Mouse (Mus musculus) C2C12 (cell line): ENCODE measurements around the gene Exoc5. TPM values are rescaled to one million over a fixed set of nuclear protein-coding genes. Genes with fewer than 3 reads are reported as not detected.
A peak's percentile ranks its signal among the peaks of the same experiment; 100 is the strongest.

ENCODE experiments used
- H3K27me3 ChIP-seq: one replicate; pipeline ENCODE4 v1.6.1; 2011; ENCODE audit not compliant: control insufficient read depth, insufficient read depth, insufficient read length
- H3K36me3 ChIP-seq: one replicate; pipeline ENCODE4 v1.6.1; 2011; ENCODE audit not compliant: control insufficient read depth, insufficient read depth
- H3K4me3 ChIP-seq: one replicate; pipeline ENCODE4 v1.5.1; 2011; ENCODE audit warnings: mild to moderate bottlenecking, control low read depth; ENCODE audit not compliant: poor library complexity, insufficient read depth, severe bottlenecking
- H3K79me2 ChIP-seq: one replicate; pipeline ENCODE4 v1.6.1; 2011; ENCODE audit not compliant: control insufficient read depth, insufficient read depth
- H3K79me3 ChIP-seq: one replicate; pipeline ENCODE4 v1.6.1; 2011; ENCODE audit warnings: low read depth, control low read depth
- H3ac ChIP-seq: one replicate; pipeline ENCODE3; 2011; ENCODE audit warnings: low read depth; ENCODE audit not compliant: control insufficient read depth, insufficient read length
- CEBPB ChIP-seq: IDR thresholded peaks from one replicate; pipeline ENCODE4 v1.6.1; 2011; ENCODE audit warnings: low read depth, mild to moderate bottlenecking, control low read depth, moderate library complexity
- CTCF ChIP-seq: IDR thresholded peaks from one replicate; pipeline ENCODE4 v1.5.1; 2011; ENCODE audit not compliant: control insufficient read depth, insufficient read depth, insufficient read length
- FOSL1 ChIP-seq: IDR thresholded peaks from one replicate; pipeline ENCODE4 v1.8.0; 2011; ENCODE audit warnings: mild to moderate bottlenecking, low read length; ENCODE audit not compliant: poor library complexity, insufficient read depth, severe bottlenecking
- MAX ChIP-seq: IDR thresholded peaks from one replicate; pipeline ENCODE4 v1.6.1; 2011; ENCODE audit warnings: mild to moderate bottlenecking, control low read depth
- MYOD1 ChIP-seq: IDR thresholded peaks from one replicate; pipeline ENCODE4 v1.6.1; 2011; ENCODE audit warnings: low read depth; ENCODE audit not compliant: control insufficient read depth, insufficient read length
- MYOG ChIP-seq: IDR thresholded peaks from one replicate; pipeline ENCODE4 v1.6.1; 2011; ENCODE audit not compliant: control insufficient read depth, insufficient read length; ENCODE audit errors: extremely low read depth
- USF1 ChIP-seq: IDR thresholded peaks from one replicate; pipeline ENCODE4 v1.6.1; 2011; ENCODE audit warnings: low read depth, mild to moderate bottlenecking, control low read depth, moderate library complexity
- polyA plus RNA-seq: library from polyadenylated mRNA; unstranded; fragments of >200 nt; fragmentation: generic; extraction: Trizol; gene quantifications from one replicate; pipeline ENCODE4 v1.2.1, GENCODE M21; 2012; ENCODE audit warnings: missing spikeins

Gene Exoc5
- polyA plus RNA-seq, 1 experiment, result 12.9 TPM

GRCm38 (mm10) chr14:49065529-49066273, 752 bp downstream of the Exoc5 start, which contains the start of gene Ap5m1:
Gene Ap5m1 (plus strand): TSS chr14:49066097.
- Histone ChIP-seq H3K27me3 (no peaks in the 10 kb centered on the region), H3K79me2 (peaks cover 92% of the 10 kb centered on the region), H3K36me3 (peaks cover 11% of the 10 kb centered on the region), H3ac (peak within 1 kb of the TSS; percentile 96), H3K4me3 (peak within 1 kb of the TSS; percentile 72), H3K79me3 (peaks cover 65% of the 10 kb centered on the region)
- TF ChIP-seq CTCF (no peak), USF1 (no peak), FOSL1 (no peak), MYOG (no peak), CEBPB (no peak), MAX (no peak), MYOD1 (no peak)

DNA sequence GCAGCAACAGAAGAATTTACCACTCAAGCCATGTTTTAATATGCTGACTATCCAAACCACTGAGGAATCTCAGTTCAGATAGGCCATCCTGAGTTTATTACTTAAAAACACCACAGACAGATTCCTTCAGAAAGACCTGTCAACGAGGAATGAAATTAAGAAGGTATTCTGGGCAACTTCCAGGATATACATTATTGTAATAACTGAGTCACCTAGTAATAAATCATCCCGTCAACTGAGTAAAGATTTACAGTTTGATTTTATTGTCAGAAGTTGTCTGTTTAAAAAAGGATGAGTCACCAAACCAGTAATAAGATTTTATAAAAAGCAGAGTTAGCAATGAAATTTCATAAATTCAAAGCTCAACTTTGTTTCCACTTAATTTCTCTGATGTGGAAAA, 2.6 kb downstream of the Exoc5 start:
- no peak overlapping the region for H3K4me3 ChIP-seq
- peaks cover 78% of the 10 kb centered on the region for H3K79me3 ChIP-seq
- H3K36me3 ChIP-seq, result peaks cover 11% of the 10 kb centered on the region
- TF ChIP-seq CTCF (no peak), CEBPB (no peak), MYOD1 (no peak), FOSL1 (peak; percentile 93), USF1 (no peak), MAX (no peak), MYOG (no peak)
- H3K79me2 ChIP-seq, result peaks cover 92% of the 10 kb centered on the region
- H3ac ChIP-seq, result no peak overlapping the region
- H3K27me3 ChIP-seq, result no peaks in the 10 kb centered on the region

- TF ChIP-seq FOSL1 (no peak), MYOD1 (no peak), USF1 (no peak), MAX (no peak), MYOG (no peak), CEBPB (no peak), CTCF (no peak)
- no peaks in the 10 kb centered on the region for H3K27me3 ChIP-seq
- H3K79me2 ChIP-seq, result peaks cover 75% of the 10 kb centered on the region
- no peak overlapping the region for H3K4me3 ChIP-seq
- H3K36me3 ChIP-seq, result peaks cover 27% of the 10 kb centered on the region
- H3ac ChIP-seq, result no peak overlapping the region
- peaks cover 30% of the 10 kb centered on the region for H3K79me3 ChIP-seq
Measured at GRCm38 (mm10) chr14:49049492-49049891, 17.0 kb downstream of the Exoc5 start.

- no peaks in the 10 kb centered on the region for H3K27me3 ChIP-seq
Measured at GRCm38 (mm10) chr14:49045610-49046009, 20.8 kb downstream of the Exoc5 start.

DNA sequence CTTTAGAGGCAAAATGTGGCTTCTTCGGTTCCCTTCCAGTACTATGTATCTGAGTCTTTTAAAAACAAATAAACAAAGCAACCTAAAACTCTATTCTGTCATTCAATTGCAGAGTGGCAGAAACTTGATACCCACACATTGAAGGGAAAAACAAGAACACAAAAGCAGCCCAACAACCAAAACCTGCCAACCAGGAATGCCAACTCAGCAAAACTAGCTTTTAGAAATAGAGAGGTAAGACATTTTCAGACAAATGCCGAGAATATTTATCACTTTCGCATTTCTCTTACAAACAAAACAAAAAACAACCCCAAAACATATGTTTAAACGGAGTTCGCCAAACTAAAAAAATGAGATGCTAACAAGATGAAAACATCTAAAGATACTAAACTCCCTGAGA, 37.5 kb downstream of the Exoc5 start:
- H3ac ChIP-seq, result no peak overlapping the region
- H3K79me2 ChIP-seq, result no peaks in the 10 kb centered on the region
- TF ChIP-seq USF1, result no peak
- TF ChIP-seq MAX, result no peak
- no peak for TF ChIP-seq MYOD1
- no peak for TF ChIP-seq CTCF
- TF ChIP-seq FOSL1, result no peak
- no peak for TF ChIP-seq CEBPB
- no peak for TF ChIP-seq MYOG
- H3K79me3 ChIP-seq, result peaks cover 3% of the 10 kb centered on the region
- no peak overlapping the region for H3K4me3 ChIP-seq
- no peaks in the 10 kb centered on the region for H3K27me3 ChIP-seq
- H3K36me3 ChIP-seq, result peaks cover 69% of the 10 kb centered on the region

More at GRCm38 (mm10) chr14:49045610-49046009, 20.8 kb downstream of the Exoc5 start:
- TF ChIP-seq CTCF (no peak), FOSL1 (no peak), MYOG (no peak), CEBPB (no peak), MYOD1 (no peak)
- H3K4me3 ChIP-seq, result no peak overlapping the region
- peaks cover 36% of the 10 kb centered on the region for H3K79me2 ChIP-seq
- H3K79me3 ChIP-seq, result peaks cover 11% of the 10 kb centered on the region
- no peak overlapping the region for H3ac ChIP-seq
- peaks cover 35% of the 10 kb centered on the region for H3K36me3 ChIP-seq

- Histone ChIP-seq H3K79me2 (no peaks in the 10 kb centered on the region), H3K79me3 (peaks cover 3% of the 10 kb centered on the region), H3K27me3 (no peaks in the 10 kb centered on the region), H3K4me3 (no peak overlapping the region), H3K36me3 (peaks cover 63% of the 10 kb centered on the region), H3ac (no peak overlapping the region)
- TF ChIP-seq USF1 (no peak), CEBPB (no peak), CTCF (no peak), FOSL1 (no peak), MYOD1 (no peak), MAX (no peak), MYOG (no peak)
Measured at GRCm38 (mm10) chr14:49027779-49028368, 38.6 kb downstream of the Exoc5 start.
